Mouse (Mus musculus) thymus, postnatal 10 days (tissue): ENCODE results near the gene Stpg3.
A peak's percentile ranks its signal among the peaks of the same experiment; 100 is the strongest.
"Not testable (repeated sequence)": the region's sequence is repeated elsewhere in the genome, so short reads cannot be mapped to it uniquely, and the experiment has no call there.

Experiments
- DNase-seq, 2 experiments: peaks; one replicate each; pipeline ENCODE4 v3.0.0; 2021; ENCODE audit warnings: low spot score in 2 of 2

Stpg3 gene

DNA sequence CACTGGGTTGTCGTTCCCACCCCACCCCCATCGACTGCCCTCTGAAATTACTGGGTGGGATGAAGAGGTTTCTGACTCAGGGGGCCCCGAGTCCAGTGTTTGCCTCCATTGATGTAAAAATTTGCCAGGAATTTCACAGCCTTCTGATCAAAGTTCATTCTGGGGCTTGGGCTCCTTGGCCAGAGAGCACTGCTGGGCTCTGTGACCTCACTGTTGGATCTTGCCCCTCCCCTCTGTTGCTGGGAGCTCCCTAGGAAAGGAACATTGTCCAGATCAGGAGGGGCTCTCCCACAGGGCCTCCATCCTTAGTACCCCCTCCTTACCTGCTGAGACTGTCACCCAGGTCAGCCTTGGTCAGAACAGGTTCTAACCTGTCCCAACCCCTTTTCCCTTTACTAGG lies at the start of gene Stpg3:
Stpg3 (minus strand) TSS at position 194 of the 400 bp plus-strand sequence.
- DNase-seq: no peak

DNA sequence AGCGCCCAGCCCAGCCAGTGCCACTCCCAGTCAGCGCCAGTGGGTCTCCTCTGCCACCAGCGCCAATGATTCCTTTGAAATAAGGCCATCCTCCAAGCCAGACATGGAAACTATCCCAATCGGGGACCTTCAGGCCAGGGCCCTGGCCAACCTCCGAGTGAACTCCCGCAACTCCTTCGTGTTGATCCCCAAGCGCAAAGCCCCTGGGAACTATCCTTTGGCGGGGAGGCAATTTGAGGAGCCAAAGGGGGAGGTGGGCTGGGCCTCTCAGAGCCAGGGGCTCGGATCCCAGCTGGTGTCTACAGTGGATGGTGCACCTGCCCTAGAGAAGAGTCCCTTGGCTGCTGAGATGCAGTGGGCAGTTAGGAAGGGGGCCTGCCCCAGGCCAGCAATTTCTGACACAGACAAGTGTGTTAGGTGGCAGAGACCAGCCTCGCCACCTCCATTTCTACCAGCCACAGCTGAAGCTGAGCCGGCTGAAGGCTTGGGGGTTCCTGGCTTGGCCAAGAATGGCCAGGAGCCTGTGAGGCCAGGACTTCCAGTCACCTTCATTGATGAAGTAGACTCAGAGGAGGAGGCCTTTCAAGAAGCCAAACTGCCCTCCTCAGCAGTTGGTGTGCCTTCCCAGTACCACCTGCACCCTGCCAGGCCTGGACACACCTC lies 49.3 kb upstream of the Stpg3 start:
- no peak for DNase-seq

GRCm38 (mm10) chr2:25262795-25263622 lies 48.6 kb upstream of the Stpg3 start:
- peak; percentile 47 to 63 for DNase-seq

GRCm38 (mm10) chr2:25262291-25262767 lies 47.9 kb upstream of the Stpg3 start, which contains the start of gene Tprn:
Tprn (plus strand) TSS chr2:25262618.
- DNase-seq: peak; percentile 92 to 94

GRCm38 (mm10) chr2:25261870-25262269 lies 47.4 kb upstream of the Stpg3 start:
- DNase-seq: no peak

- no peak for DNase-seq
Observed at GRCm38 (mm10) chr2:25258887-25259286, 44.5 kb upstream of the Stpg3 start.

GRCm38 (mm10) chr2:25257250-25257649 lies 42.8 kb upstream of the Stpg3 start:
- not testable (repeated sequence) for DNase-seq

DNA sequence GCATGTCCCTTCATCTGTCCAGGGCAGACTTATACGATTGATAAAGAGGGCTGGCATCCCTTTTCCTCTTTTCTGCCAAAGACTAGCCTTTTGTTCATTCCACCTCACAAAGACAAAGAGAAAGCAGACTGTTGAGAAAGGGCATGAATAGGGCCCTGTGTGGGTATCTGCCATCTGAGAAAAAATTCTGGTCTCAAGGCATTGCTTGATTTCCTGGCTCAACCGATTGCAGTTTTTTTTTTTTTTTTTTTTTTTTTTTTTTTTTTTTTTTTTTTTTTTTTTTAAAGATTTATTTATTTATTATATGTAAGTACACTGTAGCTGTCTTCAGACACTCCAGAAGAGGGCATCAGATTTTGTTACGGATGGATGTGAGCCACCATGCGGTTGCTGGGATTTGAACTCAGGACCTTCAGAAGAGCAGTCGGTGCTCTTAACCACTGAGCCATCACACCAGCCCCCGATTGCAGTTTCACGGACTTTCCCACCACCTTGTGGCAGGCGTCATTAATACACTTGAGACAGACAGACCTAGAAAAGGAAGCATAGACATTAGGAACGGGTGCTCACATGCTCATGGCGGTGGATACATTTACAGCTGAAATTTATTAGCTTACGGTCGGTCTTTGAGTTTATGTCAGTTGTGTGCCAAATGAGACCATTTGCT lies 42.1 kb upstream of the Stpg3 start:
- DNase-seq: peak; percentile 40 to 68

DNA sequence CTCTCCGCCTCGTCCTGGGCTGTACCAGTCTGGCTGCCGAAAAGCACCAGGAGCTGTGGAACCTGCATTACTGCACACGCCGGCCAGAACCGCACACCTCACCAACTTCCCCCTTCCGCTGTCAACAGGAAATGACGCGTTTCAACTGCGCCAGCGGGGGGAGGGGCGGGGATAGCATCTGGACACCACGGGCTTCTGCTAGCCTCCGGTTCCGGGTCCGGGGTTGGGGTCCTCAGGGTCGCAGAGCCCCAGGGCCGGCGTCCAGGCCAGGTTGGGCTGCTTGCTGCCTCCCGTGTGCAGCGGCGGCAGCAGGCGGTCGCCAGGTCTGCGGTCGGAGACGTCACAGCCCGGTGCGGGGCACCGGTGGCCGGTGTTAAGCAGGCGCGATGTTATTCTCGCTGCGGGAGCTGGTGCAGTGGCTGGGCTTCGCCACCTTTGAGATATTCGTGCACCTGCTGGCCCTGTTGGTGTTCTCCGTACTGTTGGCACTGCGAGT lies 40.9 kb upstream of the Stpg3 start, which contains the start of gene Tmem203:
Tmem203 (plus strand) TSS at position 156 of the 496 bp plus-strand sequence.
- DNase-seq: peak; percentile 78 to 82

DNA sequence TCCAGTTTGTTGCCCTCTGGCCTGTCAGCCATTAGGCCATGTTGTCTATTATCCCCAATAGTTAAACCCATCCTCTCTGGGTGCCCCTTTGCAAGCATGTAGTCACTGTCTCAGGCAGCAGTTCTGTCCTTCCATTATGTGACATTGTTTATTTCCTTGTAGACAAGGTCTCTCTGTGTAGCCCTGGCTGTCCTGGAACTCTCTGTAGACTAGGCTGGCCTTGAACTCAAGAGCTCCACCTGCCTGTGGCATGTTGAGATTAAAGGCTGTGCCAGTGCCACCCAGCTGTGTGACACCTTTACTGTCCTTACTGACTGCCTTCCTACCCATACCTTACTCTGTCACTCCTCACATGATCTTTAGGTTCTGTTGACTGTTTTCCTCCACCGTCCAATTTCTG lies 37.9 kb upstream of the Stpg3 start:
- DNase-seq: no peak

DNA sequence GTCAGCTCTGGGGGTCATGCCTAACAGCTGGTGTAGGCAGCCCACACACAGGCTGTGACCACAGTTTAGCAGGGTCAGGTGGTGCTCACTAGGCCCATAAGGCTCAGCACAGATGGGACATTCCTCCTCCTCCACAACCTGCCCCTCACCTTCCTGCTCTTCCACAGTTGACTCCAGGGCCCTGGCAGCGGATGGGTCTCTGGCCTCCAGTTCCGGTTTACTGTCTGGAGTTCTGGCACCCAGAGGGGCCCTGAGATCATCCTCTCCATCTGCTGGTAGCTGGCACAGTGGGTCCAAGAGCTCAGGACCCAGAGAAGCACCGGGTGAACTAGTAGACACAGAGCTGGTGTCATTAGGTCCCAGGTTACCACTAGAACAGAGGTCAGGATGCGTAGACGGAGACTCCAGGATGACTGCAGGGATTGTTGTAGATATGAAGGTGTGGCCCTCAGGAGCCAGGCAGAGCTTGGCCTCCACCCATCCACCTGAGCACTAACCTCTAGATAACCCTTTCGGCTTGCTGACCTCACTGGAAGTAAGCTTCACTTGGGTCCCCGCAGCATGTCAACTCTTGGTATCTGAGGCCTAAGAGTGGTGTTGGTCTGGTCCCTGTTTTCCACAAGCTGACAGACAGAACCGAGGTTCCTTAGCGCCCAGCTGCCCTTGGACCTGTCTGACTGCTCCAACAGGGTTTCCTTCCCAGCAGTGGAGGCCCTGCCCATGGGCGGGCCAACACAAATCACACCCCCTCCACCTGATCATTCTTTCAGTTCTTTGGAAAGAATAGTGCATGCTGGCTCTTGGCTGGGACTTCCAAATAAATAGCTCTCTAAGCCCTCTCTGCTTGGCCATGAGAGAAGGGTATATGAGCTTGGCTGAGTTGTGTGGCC lies 32.0 kb upstream of the Stpg3 start, which contains the start of gene AL732309.1:
AL732309.1 (minus strand) TSS at position 681 of the 890 bp plus-strand sequence.
- DNase-seq: no peak

- DNase-seq: no peak
Observed at GRCm38 (mm10) chr2:25244144-25244543, 29.7 kb upstream of the Stpg3 start.

DNA sequence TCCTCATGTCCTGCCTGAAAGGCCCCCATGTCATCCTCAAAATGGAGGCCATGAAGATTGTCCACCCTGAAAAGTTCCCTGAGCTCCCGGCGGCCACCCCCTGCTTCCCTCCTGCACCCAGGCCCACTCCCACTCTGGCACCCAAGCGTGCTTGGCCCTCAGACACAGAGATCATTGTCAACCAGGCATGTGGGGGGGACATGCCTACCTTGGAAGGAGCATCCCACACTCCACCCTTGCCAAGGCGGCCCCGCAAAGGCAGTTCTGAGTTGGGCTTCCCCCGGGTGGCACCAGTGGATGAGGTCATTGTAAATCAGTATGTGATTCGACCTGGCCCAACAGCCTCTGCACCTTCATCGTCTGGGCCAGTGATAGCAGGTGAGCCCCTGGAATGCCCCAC lies 28.9 kb upstream of the Stpg3 start:
- no peak for DNase-seq

GRCm38 (mm10) chr2:25242101-25242506 lies 27.7 kb upstream of the Stpg3 start, which contains the start of the genes Rnf208 and Cysrt1:
Rnf208 (plus strand) TSS chr2:25242255.
Cysrt1 (minus strand) TSS chr2:25242452.
- peak in 1 of 2 experiments; percentile 35 for DNase-seq

- no peak for DNase-seq
Observed at GRCm38 (mm10) chr2:25241438-25241775, 27.0 kb upstream of the Stpg3 start.

- no peak for DNase-seq
Observed at GRCm38 (mm10) chr2:25240723-25241437, 26.4 kb upstream of the Stpg3 start.

DNA sequence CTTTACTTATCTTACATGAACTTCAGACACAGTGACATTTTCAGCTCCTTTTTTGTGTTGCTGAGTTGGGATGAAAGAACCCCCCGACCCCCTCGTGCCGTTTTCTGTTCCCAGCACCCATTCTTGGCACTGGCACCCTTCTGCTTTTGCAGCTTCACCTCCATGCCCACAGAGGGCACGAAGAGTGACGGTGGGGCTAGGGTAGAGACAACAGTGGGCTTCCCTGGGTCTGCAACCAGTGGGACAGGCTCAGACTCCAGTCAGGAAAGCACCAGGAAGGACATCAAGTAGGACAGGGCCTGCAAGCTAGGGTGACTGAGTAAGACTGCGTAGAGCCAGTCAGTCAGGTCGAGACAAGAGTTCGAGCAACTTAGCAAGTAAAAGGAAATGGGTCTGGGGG lies 25.9 kb upstream of the Stpg3 start:
- DNase-seq: no peak

DNA sequence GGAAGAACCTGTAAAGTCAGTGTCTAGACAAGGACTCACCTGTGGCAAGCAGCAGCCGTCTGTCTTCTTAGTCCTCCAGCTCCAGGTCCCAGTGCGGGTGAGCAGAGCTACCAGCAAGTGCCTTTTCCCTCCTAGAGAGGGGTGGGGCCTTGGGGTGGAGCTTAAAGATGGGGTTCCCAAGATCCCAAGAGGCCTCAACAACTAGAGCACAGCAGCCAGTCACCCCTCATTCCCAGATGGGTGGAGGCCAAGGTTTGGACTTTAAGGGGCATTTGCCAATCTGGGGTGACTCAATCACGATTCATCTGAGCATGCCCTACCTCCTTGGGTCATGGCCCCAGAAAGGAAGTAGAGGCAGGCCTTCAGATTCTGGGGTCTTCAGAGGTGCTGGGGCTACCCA lies 25.3 kb upstream of the Stpg3 start:
- no peak for DNase-seq

DNA sequence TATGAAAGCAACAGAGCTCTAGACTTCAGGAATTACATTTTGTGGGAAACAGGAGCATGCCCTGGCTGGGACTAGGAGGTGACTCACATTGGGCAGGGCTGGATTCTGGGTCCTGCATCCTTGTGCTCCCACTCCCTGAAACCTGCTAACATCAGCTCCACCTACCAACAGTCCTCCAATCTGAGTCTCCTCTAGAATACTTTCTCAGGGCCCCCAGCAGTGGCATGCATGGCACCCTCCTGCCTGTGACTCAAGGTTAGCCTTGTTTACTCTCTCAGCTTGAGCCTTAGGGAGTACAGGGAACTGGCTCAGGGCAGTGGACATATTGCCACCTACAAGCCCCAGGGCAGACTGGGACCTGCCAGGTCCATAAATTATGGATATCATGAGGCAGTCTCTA lies 23.7 kb upstream of the Stpg3 start:
- DNase-seq: no peak

GRCm38 (mm10) chr2:25237522-25237921 lies 23.1 kb upstream of the Stpg3 start:
- DNase-seq: no peak
